Mouse (Mus musculus): ENCODE results near the gene Rdh8.

GRCm38 (mm10) chr9:20873521-20873920 lies 55.2 kb downstream of the Rdh8 start:
- TF ChIP-seq CTCF (IDR thresholded peaks at IDR 0.05) (no peak), EP300 (IDR thresholded peaks at IDR 0.05; ENCODE audit: insufficient read depth, low read depth, low read length) (no peak)

Measured in heart, adult 2 months (tissue).